Mouse (Mus musculus) myocyte (in vitro differentiated cells): ENCODE measurements around the gene Asic2.

ENCODE experiments used
- CEBPB ChIP-seq: IDR thresholded peaks from 2 replicates; pipeline ENCODE4 v1.6.1; 2011; ENCODE audit warnings: mild to moderate bottlenecking, moderate library complexity; ENCODE audit not compliant: poor library complexity, insufficient read depth, severe bottlenecking
- MAX ChIP-seq: IDR thresholded peaks from one replicate; pipeline ENCODE4 v1.6.1; 2011; ENCODE audit warnings: low read depth, mild to moderate bottlenecking, control low read depth
- MYOG ChIP-seq, 3 experiments: IDR thresholded peaks; one replicate each; pipeline ENCODE4 v1.6.1; 2011; ENCODE audit warnings: control low read depth in 2 of 3, low read depth in 2 of 3, mild to moderate bottlenecking in 2 of 3; ENCODE audit not compliant: insufficient read length in 2 of 3, control insufficient read depth in 1 of 3, insufficient read depth in 1 of 3
- POLR2A ChIP-seq: IDR thresholded peaks from one replicate; pipeline ENCODE4 v1.6.1; 2011; ENCODE audit warnings: low read depth, mild to moderate bottlenecking, control low read depth, moderate library complexity; ENCODE audit not compliant: insufficient read length
- POLR2AphosphoS2 ChIP-seq: IDR thresholded peaks from one replicate; pipeline ENCODE4 v1.6.1; 2011; ENCODE audit warnings: low read depth, control low read depth; ENCODE audit not compliant: insufficient read length
- USF1 ChIP-seq: IDR thresholded peaks from one replicate; pipeline ENCODE4 v1.6.1; 2011; ENCODE audit warnings: low read depth, mild to moderate bottlenecking, control low read depth, moderate library complexity

- TF ChIP-seq MAX: no peak
- TF ChIP-seq CEBPB: no peak
- TF ChIP-seq POLR2A: no peak
- no peak for TF ChIP-seq MYOG (IDR thresholded peaks at IDR 0.05; ENCODE audit: control insufficient read depth in 1 of 3, insufficient read depth in 1 of 3, insufficient read length in 2 of 3, low read depth in 2 of 3)
- no peak for TF ChIP-seq USF1
- no peak for TF ChIP-seq POLR2AphosphoS2
Observed at GRCm38 (mm10) chr11:81064006-81064405, 904.3 kb downstream of the Asic2 start.
